Comparison of ENCODE assay signal across 10 mouse cellular contexts in the genomic region with DNA sequence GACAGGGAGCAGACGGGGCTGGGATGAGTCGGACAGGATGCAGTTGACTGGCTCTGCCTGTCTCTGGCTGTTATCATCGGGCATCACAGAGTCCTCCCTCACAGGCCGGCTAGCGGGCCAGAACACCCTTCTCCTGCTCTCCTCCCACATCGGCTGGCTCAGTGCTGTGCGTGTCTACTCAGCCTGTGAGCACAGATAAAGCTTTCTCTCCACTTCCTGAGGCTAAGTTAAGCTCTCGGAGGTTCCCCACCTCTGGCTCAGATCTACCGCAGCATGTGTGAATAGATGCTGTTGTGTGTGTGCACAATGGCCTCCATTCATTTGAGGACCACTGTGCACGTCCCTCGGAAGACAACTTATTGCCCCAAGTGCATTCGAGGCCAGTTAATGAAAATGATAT. TPM values are rescaled to one million over a fixed set of nuclear protein-coding genes. Genes with fewer than 3 reads are reported as not detected.
DNase-seq lines count a peak whose midpoint lies in the region; ATAC-seq lines count a peak whose summit lies in the region.
"Had no signal": no experiment of that assay in that cellular context is flagged by ENCODE, and none has a peak within 500 bp of the region (broad histone marks: within the 10 kb centered on the region; RNA-seq: fewer than 3 reads in every experiment).

No protein-coding gene starts in this region.

- 12% methylated on average over 12 of the region's 12 CpGs for WGBS in heart, embryonic 13.5 days
- WGBS in intestine, embryonic 16.5 days = 41% methylated on average over 12 of the region's 12 CpGs
- WGBS in midbrain, embryonic 14.5 days = 10% methylated on average over 12 of the region's 12 CpGs

- H3K4me1 ChIP-seq in heart, embryonic 13.5 days = peaks cover 62% of the 10 kb centered on the region
- H3K4me1 ChIP-seq in intestine, embryonic 16.5 days (ENCODE audit: control insufficient read depth, insufficient read depth, low read length) = peaks cover 11% of the 10 kb centered on the region
- H3K4me1 ChIP-seq in midbrain, embryonic 14.5 days (ENCODE audit: control insufficient read depth, insufficient read depth, low read length) = peaks cover 4% of the 10 kb centered on the region; the same call in 1 of the 2 replicates

- H3K9me3 ChIP-seq in heart, embryonic 13.5 days = no peaks in the 10 kb centered on the region
- H3K9me3 ChIP-seq in intestine, embryonic 16.5 days (ENCODE audit: control insufficient read depth, low read length) = no peaks in the 10 kb centered on the region
- no peaks in the 10 kb centered on the region for H3K9me3 ChIP-seq in midbrain, embryonic 14.5 days (ENCODE audit: control insufficient read depth, low read length)
- H3K9me3 ChIP-seq: neural tube, embryonic 12.5 days had no signal

- peak; percentile 46; the same call in 1 of the 2 replicates for ATAC-seq in heart, embryonic 13.5 days (ENCODE audit: extremely low read depth, insufficient number of reproducible peaks, low FRiP score, low TSS enrichment)
- peak; percentile 74 for ATAC-seq in intestine, embryonic 16.5 days
- ATAC-seq in midbrain, embryonic 14.5 days (ENCODE audit: low FRiP score, low TSS enrichment) = no peak

- no peak for DNase-seq in heart, postnatal 25 days (ENCODE audit: low spot score)
- DNase-seq in testis, postnatal 14 days (ENCODE audit: low spot score) = peak; percentile 65
- no peak for DNase-seq in testis, postnatal 10 days (ENCODE audit: low spot score)
- peak; percentile 19 for DNase-seq in midbrain, embryonic 14.5 days
- DNase-seq in thymus, postnatal 25 days = no peak
- no peak for DNase-seq in adrenal gland, postnatal 10 days

- peak overlapping the region; percentile 16 for H3K27ac ChIP-seq in heart, embryonic 13.5 days (replicated peaks)
- H3K27ac ChIP-seq in intestine, embryonic 16.5 days (ENCODE audit: low read length) = no peak overlapping the region
- no peak overlapping the region for H3K27ac ChIP-seq in midbrain, embryonic 14.5 days (replicated peaks; ENCODE audit: low read depth, low read length)
- H3K27ac ChIP-seq: neural tube, embryonic 12.5 days had no signal

- no peak overlapping the region for H3K4me3 ChIP-seq in heart, embryonic 13.5 days
- no peak overlapping the region for H3K4me3 ChIP-seq in intestine, embryonic 16.5 days (ENCODE audit: low read length)
- H3K4me3 ChIP-seq in midbrain, embryonic 14.5 days (replicated peaks; ENCODE audit: low read depth, low read length) = no peak overlapping the region
- H3K4me3 ChIP-seq: neural tube, embryonic 12.5 days had no signal

- no peaks in the 10 kb centered on the region for H3K27me3 ChIP-seq in heart, embryonic 13.5 days (replicated peaks)
- no peaks in the 10 kb centered on the region for H3K27me3 ChIP-seq in intestine, embryonic 16.5 days (replicated peaks; ENCODE audit: control insufficient read depth, insufficient read depth, low read length)
- no peaks in the 10 kb centered on the region for H3K27me3 ChIP-seq in midbrain, embryonic 14.5 days (ENCODE audit: control insufficient read depth, insufficient read depth, low read length)
- H3K27me3 ChIP-seq: CH12.LX; neural tube, embryonic 12.5 days had no signal

- no peaks in the 10 kb centered on the region for H3K36me3 ChIP-seq in heart, embryonic 13.5 days
- no peaks in the 10 kb centered on the region for H3K36me3 ChIP-seq in intestine, embryonic 16.5 days (ENCODE audit: control insufficient read depth, insufficient read depth, low read length)
- no peaks in the 10 kb centered on the region for H3K36me3 ChIP-seq in midbrain, embryonic 14.5 days (ENCODE audit: control insufficient read depth, insufficient read depth, low read length)
- H3K36me3 ChIP-seq: neural tube, embryonic 12.5 days had no signal

- peak overlapping the region; percentile 34; the same call in 1 of the 2 replicates for H3K4me2 ChIP-seq in heart, embryonic 13.5 days
- H3K4me2 ChIP-seq in intestine, embryonic 16.5 days (ENCODE audit: low read depth, low read length) = no peak overlapping the region
- H3K4me2 ChIP-seq in midbrain, embryonic 14.5 days (ENCODE audit: low read length) = no peak overlapping the region
- H3K4me2 ChIP-seq: neural tube, embryonic 12.5 days had no signal

- H3K9ac ChIP-seq in heart, embryonic 13.5 days = 0 out of 2 replicates have a peak overlapping the region, but pooled peaks have one; percentile 33
- no peak overlapping the region for H3K9ac ChIP-seq in intestine, embryonic 16.5 days (ENCODE audit: low read depth, low read length)
- H3K9ac ChIP-seq in midbrain, embryonic 14.5 days (replicated peaks; ENCODE audit: low read length) = no peak overlapping the region
- H3K9ac ChIP-seq: neural tube, embryonic 12.5 days had no signal

- intact Hi-C loops in heart, postnatal 25 days (cut with DNase I) = no loop called here

RNA-seq across cellular contexts. Expression of gene 1700034J05Rik, which starts 1.7 kb away (rescaled TPM):
- 0.04 and 0.18 TPM in 2 replicates for polyA plus RNA-seq in heart, embryonic 13.5 days (2015; fragmentation: Nextera tagmentation; extraction: Ambion mirVana)
- total RNA-seq in heart, postnatal 25 days (2021) = not detected
- polyA plus RNA-seq in intestine, embryonic 16.5 days (2015; fragmentation: Nextera tagmentation; extraction: Ambion mirVana) = 0.10 and 0.11 TPM in 2 replicates
- polyA plus RNA-seq in midbrain, embryonic 14.5 days (2014; fragmentation: Nextera tagmentation; extraction: Ambion mirVana) = not detected in 2 replicates
- total RNA-seq in adrenal gland, postnatal 10 days (2021) = not detected
- total RNA-seq: CH12.LX had no signal

Comparison
In these comparisons a context has a peak if more than half of its experiments do, and no peak if none do; other contexts are left out.
1. DNase-seq: peak in testis, postnatal 14 days (single experiment) and midbrain, embryonic 14.5 days (single experiment); none in heart, postnatal 25 days (single experiment), testis, postnatal 10 days (single experiment), thymus, postnatal 25 days (single experiment) and adrenal gland, postnatal 10 days (single experiment).